Mouse (Mus musculus) lung, postnatal 10 days (tissue): ENCODE results near the gene Dync1i1.

Experiments used
- DNase-seq: peaks from one replicate; pipeline ENCODE4 v3.0.0; 2021

Dync1i1 gene

GRCm38 (mm10) chr6:5977238-5977920 is 251.9 kb downstream of the Dync1i1 start:
- DNase-seq, result peak; percentile 50

GRCm38 (mm10) chr6:5991243-5991642 is 265.8 kb downstream of the Dync1i1 start:
- DNase-seq, result no peak

GRCm38 (mm10) chr6:5991817-5992755 is 266.6 kb downstream of the Dync1i1 start:
- DNase-seq, result peak; percentile 55

- no peak for DNase-seq
These were observed 267.6 kb downstream of the Dync1i1 start for GRCm38 (mm10) chr6:5993056-5993455.

GRCm38 (mm10) chr6:5997535-5997934 is 272.1 kb downstream of the Dync1i1 start:
- DNase-seq, result no peak

DNA sequence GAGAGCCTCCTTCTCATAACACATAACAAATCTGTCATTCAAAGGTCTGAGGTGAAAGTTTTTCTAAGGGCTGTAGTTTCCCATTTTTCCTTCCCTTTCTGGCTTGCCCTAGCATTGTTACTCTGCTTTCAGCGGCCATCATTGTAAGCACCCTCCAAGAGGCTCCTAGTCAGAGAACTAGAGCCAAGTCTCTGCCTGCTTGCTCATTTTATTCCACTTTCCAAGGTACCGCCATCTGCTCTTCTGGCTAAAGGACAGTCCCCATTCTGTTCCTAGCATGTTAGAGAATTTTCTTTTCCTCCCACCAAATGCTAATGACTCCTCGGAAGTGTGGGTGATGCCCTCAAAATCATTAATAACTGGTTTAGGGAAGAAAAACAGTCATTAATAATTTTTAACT is 276.6 kb downstream of the Dync1i1 start:
- no peak for DNase-seq

DNA sequence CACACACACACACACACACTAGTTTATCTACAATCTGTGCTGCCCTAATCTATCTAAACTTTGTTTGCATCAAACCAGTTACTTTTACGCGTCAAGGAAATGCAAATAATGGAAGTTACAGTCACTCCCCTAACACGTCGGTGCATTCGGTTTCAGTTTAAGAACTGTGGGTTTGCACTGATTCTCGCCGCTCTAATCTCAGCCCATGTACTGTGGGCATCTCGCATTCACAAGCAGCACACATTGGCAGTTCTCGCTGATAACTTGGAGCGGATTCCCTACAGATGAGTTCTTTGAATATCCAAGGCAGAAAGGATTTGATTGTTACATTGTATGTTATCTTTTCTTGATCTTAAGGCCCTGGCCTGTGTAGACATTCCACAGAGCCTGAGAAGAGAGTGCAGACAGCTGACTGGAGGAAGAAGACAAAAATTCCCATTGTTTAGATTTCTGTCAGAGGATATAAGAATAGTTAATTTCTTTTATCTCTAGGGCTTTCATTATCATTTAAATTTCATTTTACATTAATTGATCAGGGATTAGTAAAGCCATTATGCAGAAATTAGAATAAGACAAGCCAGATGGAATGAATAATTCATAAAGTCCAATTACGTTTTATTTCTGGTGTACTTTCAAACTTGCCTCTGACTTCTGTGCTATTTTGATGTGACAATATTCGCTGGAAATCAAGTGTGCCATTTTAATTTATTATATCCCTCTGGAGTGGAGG is 279.5 kb downstream of the Dync1i1 start:
- no peak for DNase-seq

DNA sequence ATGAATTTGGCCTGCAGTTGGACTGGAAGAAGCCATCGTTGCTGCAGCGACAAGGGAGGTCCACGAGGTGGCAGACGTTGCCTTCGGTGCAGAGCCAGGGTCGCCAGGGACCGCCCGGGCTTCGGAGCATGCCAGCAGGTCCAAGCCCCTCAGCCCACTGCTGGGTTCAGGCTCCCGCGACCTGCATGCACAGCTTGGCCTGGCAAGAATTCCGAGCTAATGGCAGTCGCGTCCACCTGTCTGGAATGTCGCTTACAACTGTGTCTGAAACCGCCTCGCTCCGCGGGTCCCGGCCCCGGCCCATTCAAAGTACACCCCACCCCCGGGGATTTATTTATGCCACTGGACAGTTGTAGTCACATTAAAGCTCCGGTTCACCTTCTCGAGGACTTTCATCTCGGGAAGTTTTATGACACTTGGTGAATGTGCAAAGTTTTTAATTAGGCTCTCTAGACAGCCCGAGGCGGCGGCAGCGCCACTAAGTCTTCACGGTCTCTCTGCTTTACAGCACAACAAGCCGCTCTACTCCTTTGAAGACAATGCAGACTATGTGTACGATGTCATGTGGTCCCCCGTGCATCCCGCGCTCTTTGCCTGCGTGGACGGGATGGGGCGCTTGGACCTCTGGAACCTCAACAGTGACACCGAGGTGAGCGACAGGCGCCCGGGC is 280.5 kb downstream of the Dync1i1 start:
- peak; percentile 84 for DNase-seq

GRCm38 (mm10) chr6:6011364-6011763 is 285.9 kb downstream of the Dync1i1 start:
- no peak for DNase-seq

GRCm38 (mm10) chr6:6015616-6016015 is 290.2 kb downstream of the Dync1i1 start:
- DNase-seq, result no peak

DNA sequence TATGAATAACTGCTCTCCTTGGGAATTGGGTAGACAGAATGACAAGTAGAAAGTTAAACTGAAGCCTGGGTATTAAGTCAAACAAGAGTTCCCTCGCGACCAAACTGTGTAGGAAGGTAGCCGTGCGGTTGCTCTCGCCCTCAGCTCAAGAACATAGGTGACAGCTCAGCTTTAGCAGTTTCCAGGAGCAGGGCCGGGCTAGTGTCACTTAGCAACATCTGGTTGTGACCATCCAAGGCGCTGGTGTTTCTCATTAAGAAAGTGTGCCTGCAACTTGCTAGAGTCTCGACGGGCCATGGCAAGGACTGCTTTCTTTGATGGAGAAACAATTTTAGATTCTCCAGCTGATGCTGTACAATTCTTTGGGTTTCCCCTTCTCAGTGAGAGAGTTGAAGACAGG is 291.5 kb downstream of the Dync1i1 start:
- DNase-seq, result no peak

GRCm38 (mm10) chr6:6023976-6024375 is 298.5 kb downstream of the Dync1i1 start:
- no peak for DNase-seq

DNA sequence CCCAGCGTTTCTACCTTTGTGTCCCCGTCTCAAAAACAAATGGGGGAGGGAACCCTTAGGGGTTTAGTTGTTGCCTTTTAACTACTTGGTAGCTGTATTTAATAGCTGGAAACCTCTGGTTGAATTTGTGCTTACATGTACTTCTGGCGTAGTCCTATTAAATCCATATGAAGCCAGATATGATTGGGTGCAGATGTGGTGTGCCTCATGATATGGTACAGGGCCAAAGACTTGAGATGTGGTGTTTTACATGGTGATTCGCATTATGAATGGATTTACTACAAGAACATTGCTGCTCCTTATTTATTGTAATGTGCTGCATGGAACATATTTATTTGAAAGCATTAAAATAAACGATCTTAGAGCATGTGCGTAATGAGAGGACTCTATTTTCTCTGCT is 302.2 kb downstream of the Dync1i1 start:
- no peak for DNase-seq

- DNase-seq, result no peak
These were observed 313.5 kb downstream of the Dync1i1 start for GRCm38 (mm10) chr6:6038773-6039550.

GRCm38 (mm10) chr6:6046729-6047424 is 321.4 kb downstream of the Dync1i1 start:
- DNase-seq, result no peak

GRCm38 (mm10) chr6:6052696-6053095 is 327.3 kb downstream of the Dync1i1 start:
- no peak for DNase-seq

DNA sequence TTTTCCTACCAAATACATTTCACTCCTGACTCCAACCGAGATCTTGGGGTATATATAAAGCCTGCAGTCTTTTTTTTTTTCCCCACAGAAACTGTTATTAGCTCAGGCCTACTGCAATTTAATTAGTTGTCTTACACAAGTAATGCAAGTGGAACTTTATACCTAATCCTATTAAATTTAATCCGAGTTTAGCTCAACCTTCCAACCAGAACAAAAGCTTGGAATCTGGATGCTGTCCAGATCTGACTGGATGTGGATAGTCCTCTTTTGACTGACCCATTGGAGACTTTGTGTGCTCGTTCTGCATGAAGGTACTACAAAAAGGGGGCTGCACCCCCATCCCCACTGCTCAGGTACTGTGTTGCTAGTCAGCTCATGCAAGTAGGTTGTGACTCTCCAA is 328.5 kb downstream of the Dync1i1 start:
- no peak for DNase-seq

- no peak for DNase-seq
These were observed 333.1 kb downstream of the Dync1i1 start for GRCm38 (mm10) chr6:6058548-6058947.

DNA sequence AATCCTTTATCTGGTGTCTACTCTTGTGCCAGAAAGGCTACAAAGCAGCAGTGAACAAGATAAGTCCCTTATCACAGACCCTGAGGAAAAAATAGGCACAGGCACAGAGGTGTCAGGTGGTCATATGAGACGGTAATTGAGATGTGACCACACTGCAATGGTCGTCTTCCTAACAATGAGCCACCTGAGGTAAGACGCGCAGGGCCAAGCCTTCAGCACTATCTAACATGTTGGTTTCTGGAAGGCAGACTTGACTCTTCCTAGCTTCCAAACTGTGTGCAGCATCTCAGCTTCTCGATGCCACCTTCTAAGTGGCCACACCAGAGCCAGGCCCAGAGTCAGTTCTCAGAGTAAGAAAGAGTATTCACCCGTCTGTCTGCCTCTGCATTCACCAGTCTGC is 341.8 kb downstream of the Dync1i1 start:
- DNase-seq, result no peak

DNA sequence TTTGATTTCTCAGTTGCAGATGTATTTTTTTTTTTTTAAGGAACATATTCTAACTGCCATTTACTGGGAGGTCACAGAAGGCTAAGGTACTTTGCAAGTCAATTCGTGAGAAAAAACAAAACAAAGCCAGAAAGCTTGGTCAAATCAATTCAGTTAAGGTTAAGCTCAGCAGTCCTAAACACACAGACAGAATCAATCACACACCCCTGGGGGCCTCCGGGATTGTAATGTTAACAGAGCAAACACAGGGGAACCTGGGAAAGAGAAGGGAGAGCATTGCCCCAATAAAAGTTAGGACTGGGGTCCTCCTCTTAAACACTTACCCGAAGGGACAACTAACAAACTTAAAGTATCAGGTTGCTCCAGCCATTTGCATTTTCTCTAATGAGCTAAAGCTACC is 344.6 kb downstream of the Dync1i1 start:
- DNase-seq, result no peak

DNA sequence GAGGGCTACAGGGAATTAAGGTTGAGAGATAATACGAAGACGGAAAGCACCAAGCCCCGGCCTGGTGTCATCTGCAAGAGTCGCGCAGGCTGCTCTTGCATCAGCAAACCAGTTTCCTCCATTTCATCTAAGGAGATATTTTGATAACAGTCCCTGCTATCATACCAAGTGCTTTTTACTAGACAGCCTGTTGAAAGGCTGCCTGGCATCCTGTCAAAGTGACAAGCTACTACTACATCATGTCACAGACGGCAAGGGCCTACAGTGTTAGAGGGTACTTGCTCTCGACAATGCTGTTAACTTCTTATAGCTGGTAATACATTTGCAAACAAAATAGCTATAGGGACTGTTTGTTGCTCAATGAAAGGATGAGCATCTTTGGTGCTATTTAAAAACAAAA is 345.6 kb downstream of the Dync1i1 start:
- DNase-seq, result no peak
